Comparison of ENCODE assay signal across 14 mouse cellular contexts in genomic region chr16:40710068-40710467, GRCm38 (mm10).
DNase-seq lines count a peak whose midpoint lies in the region; ATAC-seq and TF ChIP-seq lines count a peak whose summit lies in the region.
"Had no signal": no experiment of that assay in that cellular context is flagged by ENCODE, and none has a peak within 500 bp of the region (broad histone marks: within the 10 kb centered on the region; RNA-seq: fewer than 3 reads in every experiment).

No protein-coding gene starts in this region.

- TF ChIP-seq POLR2A in brain, embryonic 14.5 days (IDR thresholded peaks at IDR 0.05; ENCODE audit: borderline replicate concordance, extremely low read depth, insufficient read depth, insufficient read length, poor library complexity, severe bottlenecking) = no peak

- H3K4me2 ChIP-seq in hindbrain, embryonic 15.5 days = no peak overlapping the region
- no peak overlapping the region for H3K4me2 ChIP-seq in midbrain, embryonic 13.5 days (replicated peaks)
- no peak overlapping the region for H3K4me2 ChIP-seq in intestine, embryonic 16.5 days (ENCODE audit: low read depth, low read length)

- H3K36me3 ChIP-seq in hindbrain, embryonic 15.5 days = no peaks in the 10 kb centered on the region
- no peaks in the 10 kb centered on the region for H3K36me3 ChIP-seq in midbrain, embryonic 13.5 days
- H3K36me3 ChIP-seq in intestine, embryonic 16.5 days (ENCODE audit: control insufficient read depth, insufficient read depth, low read length) = no peaks in the 10 kb centered on the region

- TF ChIP-seq CTCF in brain, embryonic 14.5 days (IDR thresholded peaks at IDR 0.05; ENCODE audit: borderline replicate concordance, extremely low read depth, insufficient read depth, insufficient read length) = no peak

- no peak overlapping the region for H3K9ac ChIP-seq in hindbrain, embryonic 15.5 days
- no peak overlapping the region for H3K9ac ChIP-seq in midbrain, embryonic 13.5 days (replicated peaks)
- H3K9ac ChIP-seq in intestine, embryonic 16.5 days (ENCODE audit: low read depth, low read length) = no peak overlapping the region

- ATAC-seq in hindbrain, embryonic 15.5 days (ENCODE audit: low FRiP score, low read depth) = peak; percentile 79
- peak; percentile 91 for ATAC-seq in midbrain, embryonic 13.5 days
- no peak for ATAC-seq in inflammation-experienced regulatory T-cells, adult 6 months
- ATAC-seq in intestine, embryonic 16.5 days = no peak

- H3K27me3 ChIP-seq in hindbrain, embryonic 15.5 days = no peaks in the 10 kb centered on the region
- H3K27me3 ChIP-seq in midbrain, embryonic 13.5 days = no peaks in the 10 kb centered on the region
- H3K27me3 ChIP-seq in intestine, embryonic 16.5 days (replicated peaks; ENCODE audit: control insufficient read depth, insufficient read depth, low read length) = no peaks in the 10 kb centered on the region

- WGBS in hindbrain, embryonic 15.5 days = 47% methylated on average over 3 of the region's 3 CpGs
- WGBS in midbrain, embryonic 13.5 days = 56% methylated on average over 3 of the region's 3 CpGs
- 57% methylated on average over 3 of the region's 3 CpGs for WGBS in intestine, embryonic 16.5 days

- H3K9me3 ChIP-seq in hindbrain, embryonic 15.5 days = no peaks in the 10 kb centered on the region
- no peaks in the 10 kb centered on the region for H3K9me3 ChIP-seq in midbrain, embryonic 13.5 days
- H3K9me3 ChIP-seq in intestine, embryonic 16.5 days (ENCODE audit: control insufficient read depth, low read length) = no peaks in the 10 kb centered on the region

- H3K27ac ChIP-seq in hindbrain, embryonic 15.5 days (replicated peaks) = no peak overlapping the region
- H3K27ac ChIP-seq in midbrain, embryonic 13.5 days = no peak overlapping the region
- H3K27ac ChIP-seq in intestine, embryonic 16.5 days (ENCODE audit: low read length) = no peak overlapping the region
- H3K27ac ChIP-seq: gastrocnemius, adult 2 months; layer of hippocampus, adult 2 months; macrophage had no signal

- peaks cover 26% of the 10 kb centered on the region for H3K4me1 ChIP-seq in hindbrain, embryonic 15.5 days (replicated peaks)
- H3K4me1 ChIP-seq in midbrain, embryonic 13.5 days (replicated peaks) = peaks cover 18% of the 10 kb centered on the region
- H3K4me1 ChIP-seq in intestine, embryonic 16.5 days (ENCODE audit: control insufficient read depth, insufficient read depth, low read length) = no peaks in the 10 kb centered on the region

- peak; percentile 70 for DNase-seq in brain, embryonic 14.5 days (ENCODE audit: low read depth)
- peak; percentile 27 for DNase-seq in embryo, embryonic 10.5 days (ENCODE audit: low spot score)
- DNase-seq in cerebellum, adult 8-10 months = no peak
- DNase-seq: cerebellum, adult 11-12 months; gastrocnemius, adult 2 months; heart, postnatal 4 days; kidney, adult 9 months; thymus, postnatal 36 days had no signal

- no peak overlapping the region for H3K4me3 ChIP-seq in hindbrain, embryonic 15.5 days
- H3K4me3 ChIP-seq in midbrain, embryonic 13.5 days (replicated peaks) = no peak overlapping the region
- H3K4me3 ChIP-seq in intestine, embryonic 16.5 days (ENCODE audit: low read length) = no peak overlapping the region
- H3K4me3 ChIP-seq: gastrocnemius, adult 2 months; layer of hippocampus, adult 2 months had no signal

Comparison
In these comparisons a context has a peak if more than half of its experiments do, and no peak if none do; other contexts are left out.
1. ATAC-seq: peak in hindbrain, embryonic 15.5 days (single experiment) and midbrain, embryonic 13.5 days (single experiment); none in inflammation-experienced regulatory T-cells, adult 6 months (single experiment) and intestine, embryonic 16.5 days (single experiment).